Mouse (Mus musculus) cortical plate, adult 2 months (tissue): ENCODE measurements around the gene Rapgefl1. TPM values are rescaled to one million over a fixed set of nuclear protein-coding genes. Genes with fewer than 3 reads are reported as not detected.
"Not testable (repeated sequence)": the region's sequence is repeated elsewhere in the genome, so short reads cannot be mapped to it uniquely, and the experiment has no call there.

Experiments used
- H3K27ac ChIP-seq: fragments of 200-500 bp; 2 replicates; pipeline ENCODE4 v1.5.1; 2012; ENCODE audit warnings: low read length, control low read depth, inconsistent platforms; ENCODE audit not compliant: insufficient read depth
- H3K4me1 ChIP-seq: fragments of 200-500 bp; 2 replicates; pipeline ENCODE4 v1.6.1; 2011; ENCODE audit warnings: low read length; ENCODE audit not compliant: control insufficient read depth, insufficient read depth
- H3K4me3 ChIP-seq: fragments of 200-500 bp; 2 replicates; pipeline ENCODE4 v1.5.1; 2011; ENCODE audit warnings: mild to moderate bottlenecking, low read length, control low read depth; ENCODE audit not compliant: insufficient read depth
- CTCF ChIP-seq: fragments of 200-500 bp; IDR thresholded peaks from 2 replicates; pipeline ENCODE4 v1.5.1; 2011; ENCODE audit warnings: mild to moderate bottlenecking, control low read depth, low read length; ENCODE audit not compliant: insufficient read depth; ENCODE audit errors: extremely low read depth
- POLR2A ChIP-seq: fragments of 200-500 bp; IDR thresholded peaks from 2 replicates; pipeline ENCODE4 v1.6.1; 2011; ENCODE audit warnings: mild to moderate bottlenecking, low read length, control low read depth; ENCODE audit not compliant: insufficient read depth; ENCODE audit errors: extremely low read depth
- polyA plus RNA-seq: library from polyadenylated mRNA; depleted of rRNA; stranded (reverse); fragments of >200 nt; gene quantifications from 2 replicates; pipeline ENCODE4 v1.2.3, GENCODE M21; 2012

Gene Rapgefl1
- polyA plus RNA-seq, 1 experiment: 153 TPM

DNA sequence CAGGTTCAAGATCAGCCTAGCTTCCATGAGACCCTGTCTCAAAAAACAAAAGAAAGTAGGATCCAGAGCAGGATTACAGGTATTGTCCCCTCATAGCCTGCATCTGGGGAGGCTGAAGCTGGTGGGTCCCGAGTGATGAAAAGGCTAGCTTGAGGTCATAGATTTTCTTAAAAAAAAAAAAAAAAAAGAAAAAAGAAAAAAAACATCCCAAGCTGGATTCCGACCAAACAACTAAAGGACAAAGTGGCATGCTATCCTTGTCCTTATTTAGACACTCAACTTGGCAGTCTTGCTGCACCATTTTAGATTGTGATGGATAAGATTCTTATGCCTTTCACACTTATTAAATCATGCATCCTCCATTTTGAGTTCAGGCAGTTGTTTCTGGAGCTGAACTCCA, 28.2 kb upstream of the Rapgefl1 start:
- no peak for TF ChIP-seq CTCF
- no peak for TF ChIP-seq POLR2A
- Histone ChIP-seq H3K27ac (no peak overlapping the region), H3K4me1 (peaks cover 1% of the 10 kb centered on the region; the same call in 1 of the 2 replicates), H3K4me3 (no peak overlapping the region; the same call in 1 of the 2 replicates)

DNA sequence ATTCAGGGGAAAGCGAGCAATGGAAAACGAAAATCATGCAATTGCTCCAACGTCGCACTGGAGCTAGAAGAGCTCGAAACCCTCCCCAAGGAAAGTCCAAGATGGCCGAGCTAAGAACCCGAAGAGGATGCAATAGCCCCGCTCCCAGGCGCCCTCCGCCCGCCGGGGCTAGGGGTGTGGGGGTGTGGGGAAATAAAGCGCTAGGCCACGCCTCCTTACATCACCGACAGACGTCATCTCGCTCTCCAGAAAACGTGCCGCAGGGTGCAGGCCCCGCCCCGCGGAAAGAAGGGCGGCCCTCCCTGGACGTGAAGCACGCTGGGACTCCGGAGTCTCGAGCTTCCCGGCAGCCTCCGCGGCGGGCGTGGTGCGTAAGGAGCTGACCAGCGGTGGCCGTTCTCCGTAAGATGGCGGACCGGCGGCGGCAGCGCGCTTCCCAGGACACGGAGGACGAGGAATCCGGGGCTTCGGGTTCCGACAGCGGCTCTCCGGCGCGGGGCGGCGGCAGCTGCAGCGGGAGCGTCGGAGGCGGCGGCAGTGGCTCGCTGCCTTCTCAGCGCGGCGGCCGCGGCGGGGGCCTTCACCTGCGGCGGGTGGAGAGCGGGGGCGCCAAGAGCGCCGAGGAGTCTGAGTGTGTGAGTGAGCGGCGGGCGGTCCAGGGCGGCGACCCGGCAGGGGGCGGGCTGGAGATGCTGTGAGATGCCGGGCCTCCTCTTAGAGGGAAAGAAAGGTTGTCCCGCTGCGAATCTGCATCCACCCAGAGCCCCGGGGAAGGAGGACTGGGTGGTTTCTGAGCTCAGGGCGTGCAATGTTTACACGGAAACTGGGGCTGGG, 26.9 kb upstream of the Rapgefl1 start:
- H3K4me3 ChIP-seq: peak overlapping the region; percentile 77
- peaks cover 1% of the 10 kb centered on the region; the same call in 1 of the 2 replicates for H3K4me1 ChIP-seq
- H3K27ac ChIP-seq: peak overlapping the region; percentile 95
- TF ChIP-seq CTCF: no peak
- TF ChIP-seq POLR2A: peak; percentile 64

DNA sequence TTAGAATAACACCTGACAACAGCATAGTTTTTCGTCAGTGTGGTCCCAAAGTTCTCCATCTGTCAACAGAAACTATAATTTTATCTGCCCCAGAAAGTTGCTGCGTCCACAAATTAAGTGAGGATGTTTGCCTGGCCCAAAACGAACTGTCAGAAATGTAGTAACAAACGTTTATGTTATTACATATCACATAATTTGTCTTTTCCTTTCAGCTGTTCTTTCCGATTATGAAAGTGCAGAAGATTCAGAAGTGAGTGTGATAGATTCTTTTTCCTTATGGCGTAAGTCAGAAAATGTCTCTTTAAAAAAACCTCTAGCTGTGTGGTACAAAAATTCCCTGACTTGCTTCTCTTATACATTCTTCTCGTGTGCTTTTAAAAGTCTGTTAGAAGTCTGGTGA, 25.9 kb upstream of the Rapgefl1 start:
- H3K4me1 ChIP-seq: peaks cover 1% of the 10 kb centered on the region; the same call in 1 of the 2 replicates
- TF ChIP-seq CTCF (no peak), POLR2A (no peak)
- H3K27ac ChIP-seq: no peak overlapping the region
- H3K4me3 ChIP-seq: peak overlapping the region; percentile 77

DNA sequence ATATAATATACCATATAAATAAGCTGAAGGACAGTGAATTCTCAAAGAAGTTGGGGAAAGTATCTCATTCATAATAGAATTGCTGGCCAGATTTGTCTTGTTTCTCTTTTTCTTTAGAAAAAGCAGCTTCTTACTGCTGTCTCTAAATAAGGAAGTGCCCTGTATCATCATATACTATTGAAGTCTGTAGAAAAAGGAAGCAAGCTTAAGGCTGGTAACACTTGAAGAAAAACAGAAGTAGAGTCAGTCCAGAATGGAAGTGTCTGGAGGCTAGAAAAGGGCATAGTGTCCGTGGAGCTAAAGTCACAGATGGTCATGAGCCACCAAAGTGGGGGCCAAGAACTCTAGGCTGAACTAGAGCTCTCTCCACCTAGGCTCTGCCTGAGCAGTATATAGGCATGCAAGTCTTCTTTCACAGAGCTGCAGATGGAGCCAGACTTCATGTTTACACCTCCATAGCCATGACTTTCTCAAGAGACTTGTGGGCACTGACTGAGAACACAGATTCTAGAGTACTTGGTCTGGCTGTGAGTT, 19.8 kb upstream of the Rapgefl1 start:
- Histone ChIP-seq H3K4me1 (no peaks in the 10 kb centered on the region), H3K27ac (no peak overlapping the region), H3K4me3 (no peak overlapping the region)
- TF ChIP-seq CTCF (no peak), POLR2A (no peak)

- no peaks in the 10 kb centered on the region for H3K4me1 ChIP-seq
- no peak overlapping the region for H3K27ac ChIP-seq
- H3K4me3 ChIP-seq: no peak overlapping the region
- TF ChIP-seq POLR2A: no peak
- no peak for TF ChIP-seq CTCF
Observed at GRCm38 (mm10) chr11:98820968-98821367, 15.6 kb upstream of the Rapgefl1 start.

DNA sequence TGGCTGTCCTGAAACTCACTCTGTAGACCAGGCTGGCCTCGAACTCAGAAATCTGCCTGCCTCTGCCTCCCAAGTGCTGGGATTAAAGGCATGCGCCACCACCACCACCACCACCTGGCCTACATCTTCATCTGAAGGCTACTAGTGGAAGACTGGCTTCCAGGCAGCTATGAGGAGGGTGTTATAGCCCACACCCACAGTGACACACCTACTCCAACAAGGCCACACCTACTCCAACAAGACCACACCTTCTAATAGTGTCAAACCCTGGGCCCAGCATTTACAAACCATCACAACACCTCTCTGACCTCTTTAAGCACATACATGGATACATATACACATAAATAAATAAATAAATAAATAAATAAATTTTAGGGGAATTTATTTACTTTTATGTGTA, 10.5 kb upstream of the Rapgefl1 start:
- not testable (repeated sequence) for H3K27ac ChIP-seq, H3K4me3 ChIP-seq

DNA sequence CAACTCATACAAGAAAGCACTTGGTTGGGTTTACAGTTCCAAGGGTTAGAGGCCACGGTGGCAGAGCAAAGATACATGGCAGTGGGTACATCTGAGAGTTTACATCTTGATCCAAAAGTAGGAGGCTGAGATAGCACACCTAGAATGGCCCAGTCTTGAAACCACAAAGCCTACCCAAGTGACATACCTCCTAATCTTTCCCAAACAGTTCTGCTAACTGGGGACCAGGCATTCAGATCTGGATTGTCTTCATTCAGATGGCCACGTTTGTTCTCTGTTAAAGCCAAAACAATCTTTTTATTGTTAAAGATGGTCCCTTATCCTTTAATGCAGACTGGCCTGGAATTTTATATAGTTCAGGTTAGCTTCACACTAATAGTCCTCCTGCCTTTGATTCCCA, 8.7 kb upstream of the Rapgefl1 start:
- Histone ChIP-seq H3K27ac (no peak overlapping the region), H3K4me3 (no peak overlapping the region), H3K4me1 (peaks cover 1% of the 10 kb centered on the region; the same call in 1 of the 2 replicates)
- TF ChIP-seq CTCF (no peak), POLR2A (no peak)

More for the DNA sequence above, 10.5 kb upstream of the Rapgefl1 start:
- not testable (repeated sequence) for H3K4me1 ChIP-seq

GRCm38 (mm10) chr11:98829091-98829775, 7.4 kb upstream of the Rapgefl1 start:
- no peak overlapping the region for H3K4me3 ChIP-seq
- TF ChIP-seq CTCF (peak; percentile 92), POLR2A (no peak)
- H3K27ac ChIP-seq: no peak overlapping the region
- H3K4me1 ChIP-seq: peaks cover 1% of the 10 kb centered on the region; the same call in 1 of the 2 replicates

- Histone ChIP-seq H3K4me3 (no peak overlapping the region), H3K4me1 (peaks cover 3% of the 10 kb centered on the region; the same call in 1 of the 2 replicates), H3K27ac (no peak overlapping the region)
- TF ChIP-seq POLR2A: no peak
- no peak for TF ChIP-seq CTCF
Observed at GRCm38 (mm10) chr11:98829875-98830274, 6.7 kb upstream of the Rapgefl1 start.

DNA sequence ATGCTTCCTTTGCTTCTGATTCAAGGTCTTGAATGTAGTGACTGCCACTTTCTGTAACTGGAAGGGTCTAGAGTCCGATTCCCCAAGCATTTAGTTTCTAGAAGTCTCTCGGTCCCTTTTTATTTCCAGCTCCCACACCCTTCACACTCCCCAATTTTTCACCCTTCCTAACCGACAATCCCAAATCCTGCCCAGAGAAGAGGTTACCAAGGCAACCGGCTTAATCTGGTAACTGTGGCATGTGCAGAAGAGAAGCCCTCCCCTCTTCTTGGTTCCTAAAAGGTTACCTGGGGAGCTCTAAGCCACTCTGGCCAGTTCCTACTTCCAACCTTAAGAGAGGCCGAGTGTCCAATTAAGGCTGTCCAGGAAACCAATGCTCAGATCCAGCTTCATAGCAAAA, 1.3 kb upstream of the Rapgefl1 start:
- Histone ChIP-seq H3K4me3 (no peak overlapping the region), H3K4me1 (peaks cover 7% of the 10 kb centered on the region; the same call in 1 of the 2 replicates), H3K27ac (peak overlapping the region; percentile 19; the same call in 1 of the 2 replicates)
- no peak for TF ChIP-seq CTCF
- no peak for TF ChIP-seq POLR2A
